Mouse (Mus musculus) liver, embryonic 14.5 days (tissue): ENCODE measurements around the gene Usp36.

ENCODE experiments used
- CTCF ChIP-seq: IDR thresholded peaks from 2 replicates; pipeline ENCODE4 v1.5.1; 2016; ENCODE audit warnings: antibody characterized with exemption, low read depth, control low read depth
- EP300 ChIP-seq: IDR thresholded peaks from 2 replicates; pipeline ENCODE4 v1.6.1; 2016; ENCODE audit warnings: antibody characterized with exemption, low read depth

GRCm38 (mm10) chr11:118233924-118234323, 56.1 kb downstream of the Usp36 start:
- TF ChIP-seq CTCF (no peak), EP300 (no peak)
